Mouse (Mus musculus) stomach, postnatal 0 days (tissue): Measurements from ENCODE around the gene Sh3bgrl3.

ENCODE experiments used
- CTCF ChIP-seq: IDR thresholded peaks from 2 replicates; pipeline ENCODE4 v1.5.1; 2016; ENCODE audit warnings: antibody characterized with exemption, low read depth, mild to moderate bottlenecking, moderate library complexity
- EP300 ChIP-seq: optimal IDR thresholded peaks from 2 replicates; pipeline ENCODE3; 2016; ENCODE audit warnings: antibody characterized with exemption

GRCm38 (mm10) chr4:134094004-134094564, 34.5 kb downstream of the Sh3bgrl3 start:
- no peak for TF ChIP-seq CTCF
- no peak for TF ChIP-seq EP300
